Mouse (Mus musculus): ENCODE results near the gene Sprr2a3. TPM values are rescaled to one million over a fixed set of nuclear protein-coding genes. Genes with fewer than 3 reads are reported as not detected.

The Sprr2a3 gene
- total RNA-seq, 2 experiments from 2014 or later, result not detected

Other genes starting within 250 kb of the Sprr2a3 start
- gene Lor, start 202.3 kb upstream of the Sprr2a3 start, total RNA-seq (2021), result not detected
- not detected for gene Prr9, start 161.5 kb upstream of the Sprr2a3 start, total RNA-seq (2021)
- not detected for gene Lelp1, start 142.7 kb upstream of the Sprr2a3 start, total RNA-seq (2021)
- gene Sprr2a1, start 69.6 kb upstream of the Sprr2a3 start, total RNA-seq (2021), result not detected
- not detected for gene Sprr2a2, start 69.5 kb upstream of the Sprr2a3 start, total RNA-seq (2021)
- not detected for gene Sprr2b, start 31.2 kb downstream of the Sprr2a3 start, total RNA-seq (2021)
- gene Sprr2d, start 53.7 kb downstream of the Sprr2a3 start, total RNA-seq (2021), result not detected
- not detected for gene Sprr2e, start 66.7 kb downstream of the Sprr2a3 start, total RNA-seq (2021)
- not detected for gene Sprr2f, start 79.8 kb downstream of the Sprr2a3 start, total RNA-seq (2021)
- not detected for gene Sprr2h, start 100.3 kb downstream of the Sprr2a3 start, total RNA-seq (2021)
- not detected for gene Sprr2i, start 122.6 kb downstream of the Sprr2a3 start, total RNA-seq (2021)
- not detected for gene Sprr2j-ps, start 132.7 kb downstream of the Sprr2a3 start, total RNA-seq (2021)
- 10 to 100 TPM in 1 of 2 experiments, 1 to 10 TPM in 1; 8.2 to 10.7 TPM for gene Gm9774, start 144.0 kb downstream of the Sprr2a3 start, total RNA-seq (2021)
- not detected for gene Sprr2k, start 147.2 kb downstream of the Sprr2a3 start, total RNA-seq (2021)
- not detected for gene Sprr1b, start 153.4 kb downstream of the Sprr2a3 start, total RNA-seq (2021)
- gene Sprr3, start 173.3 kb downstream of the Sprr2a3 start, total RNA-seq (2021), result not detected
- not detected for gene Sprr1a, start 200.5 kb downstream of the Sprr2a3 start, total RNA-seq (2021)
- gene Sprr4, start 215.1 kb downstream of the Sprr2a3 start, total RNA-seq (2021), result not detected
- gene 2310046K23Rik, start 249.1 kb downstream of the Sprr2a3 start, total RNA-seq (2021), result not detected

Data from adrenal gland, postnatal 10 days (tissue).